Mouse (Mus musculus): ENCODE measurements around the gene Map3k6.

DNA sequence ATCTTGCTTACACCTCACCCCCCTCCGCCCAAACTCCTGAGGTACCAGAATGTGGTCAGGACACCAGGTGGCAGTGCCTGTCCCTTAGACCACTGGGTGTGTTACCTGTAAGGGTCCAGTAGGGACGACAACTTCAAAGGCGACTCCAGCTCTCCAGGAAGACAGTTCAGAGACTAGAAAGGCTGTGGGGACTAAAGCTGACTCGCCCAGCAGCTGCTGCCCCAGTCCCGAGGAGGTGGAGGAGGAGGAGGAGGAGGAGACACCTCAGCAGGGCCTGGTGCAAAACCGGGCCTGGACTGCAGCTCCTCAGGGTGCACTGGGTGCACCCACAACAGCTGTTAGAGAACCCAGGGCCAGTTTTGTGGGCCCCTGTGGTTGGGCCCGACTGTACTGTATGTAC, 22.3 kb downstream of the Map3k6 start, which contains the start of gene Sytl1:
- TF ChIP-seq POLR2A (IDR thresholded peaks at IDR 0.05; ENCODE audit: borderline replicate concordance, extremely low read depth, insufficient read depth, insufficient read length, poor library complexity, severe bottlenecking) (no peak), CTCF (IDR thresholded peaks at IDR 0.05; ENCODE audit: borderline replicate concordance, extremely low read depth, insufficient read depth, insufficient read length) (no peak)
